Mouse (Mus musculus): ENCODE measurements at regions not wholly inside any gene's neighbourhood (a gene's known extent, or its start where the extent isn't known, plus 50 kb on each side); places are given as distances from the start of the nearest gene placed in this dataset.

DNA sequence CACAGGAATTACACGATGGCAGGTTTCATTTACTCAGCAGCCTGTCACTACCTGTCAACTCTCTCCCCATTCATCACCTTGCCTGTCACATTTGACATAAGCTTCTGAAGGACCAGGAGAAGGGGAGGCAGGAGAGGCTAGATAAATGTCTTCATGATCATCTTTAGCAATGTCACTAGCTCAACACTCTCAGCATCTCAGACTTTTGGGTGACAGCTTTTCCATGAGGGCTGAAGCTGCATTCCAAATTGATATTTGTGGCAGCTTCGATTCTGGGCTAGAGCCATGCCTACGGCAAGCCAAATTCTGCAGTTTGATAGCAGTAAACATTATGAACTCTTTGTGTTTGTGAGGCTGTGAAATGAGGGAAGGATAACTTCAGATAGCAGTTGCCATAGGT is 1255.1 kb upstream of the Cited2 start:
- TF ChIP-seq EP300 (IDR thresholded peaks at IDR 0.05; ENCODE audit: insufficient read depth, low read depth, low read length), result no peak
- TF ChIP-seq CTCF (IDR thresholded peaks at IDR 0.05), result no peak

Measured in heart, adult 2 months (tissue).